Mouse (Mus musculus) erythroblast, embryonic 14.5 days (primary cell): ENCODE data around the gene Gm37240. TPM values are rescaled to one million over a fixed set of nuclear protein-coding genes. Genes with fewer than 3 reads are reported as not detected.

Source experiments
- H3K27me3 ChIP-seq: 2 replicates; pipeline ENCODE4 v1.6.1; 2012; ENCODE audit warnings: inconsistent platforms; ENCODE audit not compliant: control insufficient read depth
- H3K36me3 ChIP-seq: 2 replicates; pipeline ENCODE4 v1.6.1; 2012; ENCODE audit warnings: mild to moderate bottlenecking, inconsistent platforms; ENCODE audit not compliant: control insufficient read depth
- H3K4me1 ChIP-seq: 2 replicates; pipeline ENCODE4 v1.6.1; 2012; ENCODE audit warnings: inconsistent platforms; ENCODE audit not compliant: control insufficient read depth
- H3K4me3 ChIP-seq: replicated peaks from 2 replicates; pipeline ENCODE3; 2012; ENCODE audit warnings: moderate library complexity, mild to moderate bottlenecking, inconsistent platforms
- H3K9me3 ChIP-seq: 2 replicates; pipeline ENCODE4 v1.6.1; 2012; ENCODE audit warnings: low read length, inconsistent platforms, mixed read lengths; ENCODE audit not compliant: control insufficient read depth
- GATA1 ChIP-seq: IDR thresholded peaks from 2 replicates; pipeline ENCODE4 v1.6.1; 2012; ENCODE audit warnings: low read length, inconsistent platforms, mixed read lengths
- TAL1 ChIP-seq: IDR thresholded peaks from 3 replicates; pipeline ENCODE4 v1.6.1; 2012; ENCODE audit warnings: low read length, inconsistent platforms, mixed read lengths
- polyA plus RNA-seq: library from polyadenylated mRNA; stranded (reverse); fragments of >175 nt; gene quantifications from 2 replicates; pipeline ENCODE4 v1.2.3, GENCODE M21; 2012

Gm37240 gene
- polyA plus RNA-seq, 1 experiment: not detected

DNA sequence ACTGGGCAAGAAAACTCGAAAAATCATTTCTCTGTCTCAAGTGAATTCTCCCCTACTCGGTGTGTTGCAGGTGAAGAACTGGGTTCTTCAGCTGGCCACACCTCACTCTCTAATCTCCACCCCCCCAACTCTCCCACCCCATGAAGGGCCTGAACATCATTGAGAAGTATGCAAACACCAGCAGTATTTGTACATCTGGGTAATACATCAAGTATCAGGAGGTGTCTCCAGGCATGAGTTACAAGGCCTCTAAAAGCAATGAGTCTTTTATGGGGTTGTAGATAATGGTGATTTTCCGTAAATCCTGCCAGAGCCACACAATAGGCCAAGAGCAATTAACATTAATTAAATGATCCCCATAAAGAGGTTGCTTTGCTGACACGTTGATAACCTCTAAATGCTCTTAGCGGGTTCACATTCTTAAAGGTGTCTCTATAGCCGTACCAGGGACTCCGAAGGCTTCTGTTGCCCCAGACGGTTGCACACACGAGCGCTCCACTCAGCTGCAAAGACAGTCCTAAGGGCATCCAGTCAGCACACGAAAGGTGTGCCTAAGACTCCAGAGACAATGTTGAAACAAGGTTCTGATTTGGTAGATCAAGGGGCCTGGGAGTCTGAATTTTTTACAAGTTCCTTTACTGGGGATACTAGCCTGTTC is 370.4 kb downstream of the Gm37240 start:
- Histone ChIP-seq H3K4me1 (no peaks in the 10 kb centered on the region), H3K9me3 (no peaks in the 10 kb centered on the region), H3K4me3 (no peak overlapping the region), H3K36me3 (no peaks in the 10 kb centered on the region), H3K27me3 (no peaks in the 10 kb centered on the region)
- no peak for TF ChIP-seq GATA1
- no peak for TF ChIP-seq TAL1

DNA sequence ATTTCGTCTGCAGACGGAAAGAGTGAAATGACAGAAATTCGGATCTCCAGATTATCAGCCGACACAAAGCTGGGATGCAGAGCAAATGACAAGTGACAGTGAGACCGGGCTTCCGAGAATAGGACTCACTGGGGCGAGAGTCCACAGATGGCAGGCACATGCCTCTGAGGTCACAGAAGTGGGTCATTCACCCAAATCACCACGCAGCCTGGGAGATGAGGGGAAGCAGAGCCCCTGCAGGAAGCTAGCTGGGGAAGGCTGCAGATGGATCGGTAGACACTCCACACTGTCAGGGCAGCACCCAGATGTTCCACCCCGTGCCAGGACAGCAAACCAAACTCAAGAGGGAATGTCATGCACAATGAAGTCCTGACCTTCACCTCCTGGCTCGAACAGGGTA is 372.6 kb downstream of the Gm37240 start:
- TF ChIP-seq TAL1: no peak
- TF ChIP-seq GATA1: no peak
- Histone ChIP-seq H3K27me3 (no peaks in the 10 kb centered on the region), H3K9me3 (no peaks in the 10 kb centered on the region), H3K4me1 (no peaks in the 10 kb centered on the region), H3K36me3 (no peaks in the 10 kb centered on the region), H3K4me3 (no peak overlapping the region)

DNA sequence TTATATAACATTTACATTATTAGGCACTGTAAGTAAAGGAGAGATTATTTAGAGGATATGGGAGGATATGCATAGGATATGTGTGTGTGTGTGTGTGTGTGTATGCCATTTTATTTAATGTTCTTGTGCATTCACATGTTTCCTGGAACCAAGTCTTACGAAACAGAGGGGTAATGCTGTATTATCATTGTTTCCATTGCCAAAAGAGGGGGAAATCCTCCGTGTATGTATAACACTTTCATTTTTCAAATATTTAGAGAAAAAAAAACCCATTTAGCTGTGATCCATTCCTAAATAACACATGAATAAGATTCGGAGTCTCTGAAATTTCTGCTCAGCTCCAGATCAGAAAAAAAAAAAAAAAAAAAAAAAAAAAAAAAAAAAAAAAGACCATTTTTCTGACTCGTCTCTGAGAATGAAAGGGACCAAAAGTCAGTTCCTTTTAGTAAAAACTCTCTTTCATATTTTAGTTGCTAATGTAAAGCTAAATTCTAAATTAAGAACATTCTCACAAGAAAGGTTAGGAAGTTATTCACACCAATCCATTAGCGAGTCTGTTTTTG is 378.5 kb downstream of the Gm37240 start:
- Histone ChIP-seq H3K4me3 (no peak overlapping the region), H3K27me3 (no peaks in the 10 kb centered on the region), H3K36me3 (no peaks in the 10 kb centered on the region), H3K4me1 (no peaks in the 10 kb centered on the region), H3K9me3 (no peaks in the 10 kb centered on the region)
- TF ChIP-seq GATA1 (no peak), TAL1 (no peak)

DNA sequence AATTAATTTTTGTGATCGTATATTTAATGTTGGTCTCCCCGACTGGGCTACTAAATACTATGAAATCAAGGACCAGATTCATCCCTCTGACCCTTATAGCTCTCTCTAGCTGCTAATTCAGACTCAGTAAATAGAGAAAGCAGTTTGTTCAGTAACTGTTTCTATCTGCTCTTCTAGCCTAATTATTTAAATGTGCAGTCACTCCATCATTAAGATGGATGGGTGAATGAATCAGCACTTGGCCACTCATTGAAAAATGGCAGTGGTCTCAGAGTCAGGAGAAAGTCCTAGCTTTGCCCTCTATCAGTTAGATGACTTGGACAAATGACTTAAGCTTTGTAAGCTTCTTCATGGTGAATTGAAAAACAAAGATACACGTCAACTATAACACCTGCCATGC is 387.2 kb downstream of the Gm37240 start:
- Histone ChIP-seq H3K27me3 (no peaks in the 10 kb centered on the region), H3K36me3 (no peaks in the 10 kb centered on the region), H3K4me1 (no peaks in the 10 kb centered on the region), H3K4me3 (no peak overlapping the region), H3K9me3 (no peaks in the 10 kb centered on the region)
- no peak for TF ChIP-seq GATA1
- TF ChIP-seq TAL1: no peak

DNA sequence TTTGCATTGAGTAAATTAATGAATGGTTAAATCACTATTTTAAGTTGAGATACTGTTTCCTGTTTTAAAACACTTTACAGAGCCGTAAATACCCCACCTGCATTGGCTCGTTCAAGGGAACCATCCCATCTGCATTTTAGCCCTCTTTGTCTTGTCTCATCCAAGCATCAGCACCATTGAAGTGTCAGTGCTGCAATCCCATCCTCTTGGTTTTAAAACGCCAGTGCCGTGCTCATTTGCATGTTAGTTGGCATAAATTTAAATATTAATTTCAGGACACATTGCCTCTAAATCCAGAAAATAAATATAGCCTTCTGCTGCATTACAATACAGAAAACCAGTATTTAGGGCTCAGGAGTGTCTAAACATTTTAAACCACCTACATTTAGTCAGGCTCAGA is 391.2 kb downstream of the Gm37240 start:
- Histone ChIP-seq H3K4me3 (no peak overlapping the region), H3K27me3 (no peaks in the 10 kb centered on the region), H3K36me3 (no peaks in the 10 kb centered on the region), H3K4me1 (no peaks in the 10 kb centered on the region), H3K9me3 (no peaks in the 10 kb centered on the region)
- TF ChIP-seq GATA1 (no peak), TAL1 (no peak)

DNA sequence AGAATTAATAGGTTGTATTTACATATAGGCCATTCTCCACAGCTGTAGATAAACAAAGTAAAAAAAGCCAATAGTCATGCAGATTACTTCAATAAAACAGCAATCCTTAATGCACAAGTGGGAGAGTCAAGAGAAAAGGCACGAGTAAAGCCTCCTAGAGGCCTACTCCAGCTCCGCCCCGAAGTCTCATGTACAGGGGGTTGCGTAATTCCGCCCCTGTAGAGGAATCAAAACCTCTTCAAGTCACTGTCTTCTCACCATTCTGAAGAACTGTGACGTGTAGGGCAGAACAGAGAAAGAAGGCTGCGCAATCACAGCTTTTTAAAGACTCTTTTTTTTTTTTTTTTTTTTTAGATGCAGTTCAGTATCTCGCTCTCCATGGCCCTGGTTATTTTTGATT is 393.5 kb downstream of the Gm37240 start:
- TF ChIP-seq GATA1 (no peak), TAL1 (no peak)
- no peaks in the 10 kb centered on the region for H3K36me3 ChIP-seq
- H3K4me3 ChIP-seq: no peak overlapping the region
- H3K27me3 ChIP-seq: no peaks in the 10 kb centered on the region
- H3K9me3 ChIP-seq: no peaks in the 10 kb centered on the region
- no peaks in the 10 kb centered on the region for H3K4me1 ChIP-seq

DNA sequence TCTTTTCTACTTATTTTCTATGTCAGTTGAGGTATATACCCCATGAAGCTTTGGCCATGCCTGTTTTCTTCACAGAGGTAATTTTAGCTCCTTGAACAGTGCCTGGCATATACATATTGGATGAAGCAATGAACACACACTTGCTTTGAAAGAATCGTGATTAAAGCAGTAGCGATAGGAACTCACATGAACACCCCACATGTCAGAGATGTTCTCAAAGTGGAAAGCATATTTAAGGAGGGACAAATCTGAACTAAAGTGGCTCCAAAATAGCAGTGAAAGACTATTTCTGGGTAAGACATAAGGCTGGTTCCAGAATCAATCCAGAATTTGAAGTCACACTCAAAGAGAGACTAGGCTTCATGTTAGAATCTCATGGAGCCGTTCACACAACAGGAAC is 397.1 kb downstream of the Gm37240 start:
- Histone ChIP-seq H3K27me3 (no peaks in the 10 kb centered on the region), H3K4me1 (no peaks in the 10 kb centered on the region), H3K9me3 (no peaks in the 10 kb centered on the region), H3K36me3 (no peaks in the 10 kb centered on the region), H3K4me3 (no peak overlapping the region)
- TF ChIP-seq GATA1 (no peak), TAL1 (no peak)

DNA sequence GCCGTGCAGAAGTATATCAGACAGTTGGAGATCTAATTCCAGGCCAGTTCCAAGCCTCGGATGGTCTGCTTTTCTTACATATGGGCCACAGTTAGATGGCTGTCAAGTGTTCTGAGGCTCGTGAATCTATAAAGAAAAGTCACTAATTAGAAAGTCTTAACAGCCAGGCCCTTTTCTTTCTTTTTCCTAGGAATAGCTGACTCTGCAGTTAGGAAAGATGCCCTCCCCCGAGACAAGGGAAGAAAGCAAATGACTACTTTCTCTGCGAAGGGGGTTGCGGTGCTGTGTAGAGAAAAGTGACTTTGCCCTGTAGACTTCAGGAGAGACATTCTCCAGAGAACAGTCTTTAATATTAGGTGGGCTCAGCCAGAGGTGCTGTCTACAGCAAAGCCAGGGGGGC is 399.9 kb downstream of the Gm37240 start:
- no peaks in the 10 kb centered on the region for H3K9me3 ChIP-seq

DNA sequence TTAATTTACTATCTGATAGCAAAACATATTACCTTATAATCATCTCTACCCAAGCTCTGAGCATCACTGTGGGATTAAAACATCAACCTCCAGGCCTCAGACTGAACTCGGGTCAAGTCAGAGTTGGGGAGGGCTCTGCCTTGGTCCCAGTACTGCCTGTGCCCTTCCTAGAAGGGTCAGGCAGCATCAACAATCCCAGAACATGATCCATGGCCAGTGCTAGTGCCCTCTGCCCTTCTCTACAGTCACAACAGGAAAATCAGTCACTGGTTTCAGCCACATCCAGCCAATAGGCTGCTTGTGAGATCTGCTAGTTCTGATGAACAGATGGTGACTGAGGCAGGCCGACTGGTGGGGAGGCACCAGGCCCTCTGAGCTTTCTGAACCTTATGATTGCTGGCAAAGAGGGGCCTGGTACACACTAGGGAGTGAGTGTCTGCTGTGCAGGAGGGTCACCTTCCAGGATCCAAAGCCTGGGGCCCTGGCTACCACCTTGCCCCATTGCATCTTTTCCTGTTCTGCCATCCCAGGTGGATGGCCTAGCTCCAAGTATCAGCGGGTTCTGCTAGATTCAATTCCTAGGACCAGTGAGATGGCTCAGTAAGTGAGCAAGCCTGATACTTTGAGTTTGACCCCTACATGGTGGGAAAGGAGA is 401.7 kb downstream of the Gm37240 start:
- TF ChIP-seq GATA1 (no peak), TAL1 (no peak)
- Histone ChIP-seq H3K4me1 (no peaks in the 10 kb centered on the region), H3K4me3 (no peak overlapping the region), H3K36me3 (no peaks in the 10 kb centered on the region), H3K9me3 (peaks cover 2% of the 10 kb centered on the region), H3K27me3 (no peaks in the 10 kb centered on the region)

More for the DNA sequence above, 399.9 kb downstream of the Gm37240 start:
- Histone ChIP-seq H3K36me3 (no peaks in the 10 kb centered on the region), H3K4me3 (no peak overlapping the region), H3K27me3 (no peaks in the 10 kb centered on the region), H3K4me1 (no peaks in the 10 kb centered on the region)
- TF ChIP-seq TAL1 (no peak), GATA1 (no peak)
